Mouse (Mus musculus) bone marrow, adult 2 months (tissue): ENCODE data around the gene Ccdc153. TPM values are rescaled to one million over a fixed set of nuclear protein-coding genes. Genes with fewer than 3 reads are reported as not detected.
A peak's percentile ranks its signal among the peaks of the same experiment; 100 is the strongest.

ENCODE experiments used
- H3K27ac ChIP-seq: fragments of 200-500 bp; 2 replicates; pipeline ENCODE4 v1.5.1; 2012; ENCODE audit warnings: low read depth, mild to moderate bottlenecking, control low read depth, inconsistent platforms, low read length; ENCODE audit not compliant: control insufficient read depth, poor library complexity, insufficient read depth
- H3K4me1 ChIP-seq: fragments of 200-500 bp; 2 replicates; pipeline ENCODE4 v1.6.1; 2011; ENCODE audit warnings: low read length; ENCODE audit not compliant: control insufficient read depth, insufficient read depth
- H3K4me3 ChIP-seq: fragments of 200-500 bp; replicated peaks from 2 replicates; pipeline ENCODE3; 2011; ENCODE audit warnings: mild to moderate bottlenecking, low read depth, low read length, control low read depth; ENCODE audit not compliant: control insufficient read depth
- CTCF ChIP-seq: fragments of 200-500 bp; IDR thresholded peaks from 2 replicates; pipeline ENCODE4 v1.5.1; 2011; ENCODE audit warnings: low read length, control low read depth; ENCODE audit not compliant: control insufficient read depth, insufficient read depth
- POLR2A ChIP-seq: fragments of 200-500 bp; IDR thresholded peaks from 2 replicates; pipeline ENCODE4 v1.6.1; 2011; ENCODE audit warnings: low read depth, mild to moderate bottlenecking, control low read depth, low read length, borderline replicate concordance; ENCODE audit not compliant: control insufficient read depth
- WGBS: fragments of 180-500 bp; shearing (Covaris S2); methylation state at CpG from one replicate; pipeline ENCODE4 v1.1.7; 2018; 5-methylcytosine and 5-hydroxymethylcytosine counted together
- polyA plus RNA-seq: library from polyadenylated mRNA; stranded (reverse); fragments of >200 nt; gene quantifications from 2 replicates; pipeline ENCODE4 v1.2.4, GENCODE M21; 2011; ENCODE audit warnings: low replicate concordance; ENCODE audit not compliant: missing spikeins, insufficient read depth, insufficient read length

Gene Ccdc153
- polyA plus RNA-seq, 1 experiment, result 1.4 TPM

DNA sequence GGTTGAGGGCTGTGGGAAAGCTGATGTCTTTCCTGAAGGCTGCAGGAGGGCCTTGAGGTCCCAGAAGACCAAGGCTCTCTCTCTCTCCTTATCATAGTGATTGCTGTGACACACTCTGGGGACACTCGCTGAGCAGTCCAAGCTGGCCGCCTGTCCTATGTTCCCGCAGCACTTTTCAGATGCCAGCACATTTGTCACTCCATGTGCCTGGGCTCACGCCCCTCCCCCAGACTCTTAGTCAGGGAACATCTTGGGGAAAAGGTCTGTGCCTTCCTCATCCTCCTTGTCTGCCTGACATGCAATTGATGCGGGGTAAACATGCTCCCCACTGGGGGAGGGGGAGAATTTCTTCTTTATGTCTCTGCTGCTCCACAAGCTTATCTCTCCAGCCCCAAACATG lies 42.7 kb downstream of the Ccdc153 start:
- 84% methylated on average over 5 of the region's 5 CpGs for WGBS
- no peaks in the 10 kb centered on the region for H3K4me1 ChIP-seq
- H3K4me3 ChIP-seq, result no peak overlapping the region
- TF ChIP-seq POLR2A (no peak), CTCF (peak; percentile 1; the same call in 1 of the 2 replicates)
- H3K27ac ChIP-seq, result no peak overlapping the region

GRCm38 (mm10) chr9:44286256-44286850 lies 45.9 kb downstream of the Ccdc153 start:
- TF ChIP-seq CTCF, result no peak
- no peak for TF ChIP-seq POLR2A
- Histone ChIP-seq H3K4me1 (no peaks in the 10 kb centered on the region; the same call in 1 of the 2 replicates), H3K4me3 (peak overlapping the region; percentile 73), H3K27ac (peak overlapping the region; percentile 54)
- WGBS, result 7% methylated on average over 6 of the region's 6 CpGs

DNA sequence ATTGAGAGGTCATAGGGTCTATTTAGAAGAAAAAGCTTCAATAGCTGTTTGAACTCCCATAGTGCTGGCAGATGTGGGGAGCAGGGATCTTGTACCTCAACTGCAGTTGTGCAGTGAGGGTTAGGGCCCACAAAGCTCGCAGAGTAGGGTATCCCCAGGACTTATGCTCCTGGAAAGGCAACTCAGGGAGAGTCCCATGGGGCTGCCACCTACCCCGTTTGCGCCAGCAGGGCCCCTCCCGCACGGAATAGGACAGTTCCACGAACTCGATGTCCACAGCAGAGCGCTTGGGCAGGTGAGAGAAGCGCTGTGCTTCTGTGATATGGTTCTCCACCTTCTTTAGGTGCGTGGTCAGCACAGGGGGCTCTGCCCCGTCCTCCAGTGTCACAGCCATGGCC lies 46.5 kb downstream of the Ccdc153 start:
- Histone ChIP-seq H3K4me3 (peak overlapping the region; percentile 87), H3K4me1 (no peaks in the 10 kb centered on the region; the same call in 1 of the 2 replicates), H3K27ac (peak overlapping the region; percentile 71)
- 10% methylated on average over 11 of the region's 11 CpGs for WGBS
- TF ChIP-seq CTCF, result no peak
- no peak for TF ChIP-seq POLR2A

- H3K4me1 ChIP-seq, result no peaks in the 10 kb centered on the region; the same call in 1 of the 2 replicates
These were observed 47.1 kb downstream of the Ccdc153 start for GRCm38 (mm10) chr9:44287401-44288075.

GRCm38 (mm10) chr9:44288076-44288958 lies 47.8 kb downstream of the Ccdc153 start, which contains the start of gene Abcg4:
TSS of gene Abcg4 (minus strand) at chr9:44288615.
- H3K4me1 ChIP-seq, result no peaks in the 10 kb centered on the region; the same call in 1 of the 2 replicates
- WGBS, result 3% methylated on average over 38 of the region's 38 CpGs
- peak within 1 kb of the TSS; percentile 71 for H3K27ac ChIP-seq
- peak within 1 kb of the TSS; percentile 87 for H3K4me3 ChIP-seq
- no peak for TF ChIP-seq CTCF
- peak; percentile 46; the same call in 1 of the 2 replicates for TF ChIP-seq POLR2A

More at GRCm38 (mm10) chr9:44287401-44288075, 47.1 kb downstream of the Ccdc153 start:
- WGBS, result 3% methylated on average over 47 of the region's 47 CpGs
- TF ChIP-seq CTCF, result no peak
- TF ChIP-seq POLR2A, result peak; percentile 64; the same call in 1 of the 2 replicates
- Histone ChIP-seq H3K27ac (peak overlapping the region; percentile 71), H3K4me3 (peak overlapping the region; percentile 87)

DNA sequence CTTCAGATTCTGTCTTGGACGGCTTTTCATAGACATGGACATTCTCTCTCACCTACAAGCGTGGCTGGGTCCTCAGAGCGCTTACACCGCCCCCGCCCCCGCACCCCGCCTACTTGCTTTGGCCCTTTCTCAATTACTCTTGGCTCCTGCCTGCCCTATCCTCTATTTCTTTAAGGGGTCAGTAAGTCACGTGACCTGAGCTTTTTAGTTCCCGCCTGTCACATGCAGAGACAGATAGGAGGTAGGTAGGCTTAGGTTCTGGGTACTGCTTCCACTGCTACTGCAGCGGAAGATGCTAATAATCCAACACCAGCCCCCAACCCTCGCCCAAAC lies 48.4 kb downstream of the Ccdc153 start:
- Histone ChIP-seq H3K4me1 (no peaks in the 10 kb centered on the region; the same call in 1 of the 2 replicates), H3K27ac (peak overlapping the region; percentile 61), H3K4me3 (no peak overlapping the region)
- 34% methylated on average over 11 of the region's 11 CpGs for WGBS
- TF ChIP-seq CTCF (no peak), POLR2A (no peak)

DNA sequence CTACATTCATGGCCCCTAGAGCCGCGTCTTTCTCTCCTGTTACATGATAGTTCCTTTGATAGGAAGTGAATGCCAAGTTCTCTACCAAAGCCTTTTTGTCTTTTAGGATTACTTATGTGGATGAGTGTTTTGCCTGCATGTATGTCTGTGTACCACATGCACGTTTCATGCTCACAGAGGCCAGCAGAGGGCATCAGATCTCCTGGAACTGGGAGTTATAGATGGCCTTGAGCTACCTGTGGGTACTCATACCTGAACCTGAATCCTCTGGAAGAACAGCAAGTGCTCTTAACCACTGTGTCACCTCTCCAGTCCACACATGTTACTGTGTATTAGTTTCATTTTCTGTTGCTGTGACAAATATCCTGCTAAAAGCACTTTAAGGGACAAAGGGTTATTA lies 52.0 kb downstream of the Ccdc153 start:
- TF ChIP-seq POLR2A, result no peak
- TF ChIP-seq CTCF, result peak; percentile 76
- WGBS, result 68% methylated on average over 3 of the region's 3 CpGs
- H3K4me3 ChIP-seq, result no peak overlapping the region
- H3K27ac ChIP-seq, result no peak overlapping the region
- H3K4me1 ChIP-seq, result no peaks in the 10 kb centered on the region; the same call in 1 of the 2 replicates

Other genes with a start within 250 kb of the Ccdc153 start
- gene Thy1, start 197.3 kb upstream of the Ccdc153 start, polyA plus RNA-seq, result 12.0 and 36.1 TPM in 2 replicates
- 1.2 and 2.6 TPM in 2 replicates for gene Usp2, start 173.7 kb upstream of the Ccdc153 start, polyA plus RNA-seq
- gene Mfrp, start 138.9 kb upstream of the Ccdc153 start, polyA plus RNA-seq, result 0.95 TPM in 1 of 2 replicates, not detected in the other
- 3.3 TPM in 1 of 2 replicates, not detected in the other for gene C1qtnf5, start 133.4 kb upstream of the Ccdc153 start, polyA plus RNA-seq
- not detected in 2 replicates for gene Gm49380, start 127.2 kb upstream of the Ccdc153 start, polyA plus RNA-seq
- 11.2 and 28.8 TPM in 2 replicates for gene Rnf26, start 127.2 kb upstream of the Ccdc153 start, polyA plus RNA-seq
- gene Mcam, start 106.2 kb upstream of the Ccdc153 start, polyA plus RNA-seq, result 3.5 and 6.3 TPM in 2 replicates
- gene Cbl, start 6.6 kb upstream of the Ccdc153 start, polyA plus RNA-seq, result 24.3 and 50.5 TPM in 2 replicates
- 2.7 and 7.3 TPM in 2 replicates for gene Pdzd3, start 10.8 kb downstream of the Ccdc153 start, polyA plus RNA-seq
- gene Nlrx1, start 27.9 kb downstream of the Ccdc153 start, polyA plus RNA-seq, result 11.6 and 25.0 TPM in 2 replicates
- gene Abcg4, start 47.9 kb downstream of the Ccdc153 start, polyA plus RNA-seq, result 45.0 and 74.1 TPM in 2 replicates
- 9.1 and 21.6 TPM in 2 replicates for gene Hinfp, start 65.0 kb downstream of the Ccdc153 start, polyA plus RNA-seq
- 14.6 and 17.5 TPM in 2 replicates for gene C2cd2l, start 79.6 kb downstream of the Ccdc153 start, polyA plus RNA-seq
- 11.2 and 30.7 TPM in 2 replicates for gene Dpagt1, start 85.3 kb downstream of the Ccdc153 start, polyA plus RNA-seq
- gene H2afx, start 94.0 kb downstream of the Ccdc153 start, polyA plus RNA-seq, result 184 and 201 TPM in 2 replicates
- 824 and 950 TPM in 2 replicates for gene Hmbs, start 103.6 kb downstream of the Ccdc153 start, polyA plus RNA-seq
- gene Vps11, start 121.0 kb downstream of the Ccdc153 start, polyA plus RNA-seq, result 17.2 and 29.6 TPM in 2 replicates
- gene Hyou1, start 138.8 kb downstream of the Ccdc153 start, polyA plus RNA-seq, result 13.5 and 34.2 TPM in 2 replicates
- gene Slc37a4, start 156.2 kb downstream of the Ccdc153 start, polyA plus RNA-seq, result 9.8 and 16.9 TPM in 2 replicates
- gene Rps25, start 166.5 kb downstream of the Ccdc153 start, polyA plus RNA-seq, result 1,039 and 1,790 TPM in 2 replicates
- 36.9 and 50.1 TPM in 2 replicates for gene Trappc4, start 166.9 kb downstream of the Ccdc153 start, polyA plus RNA-seq
- 22.1 and 68.9 TPM in 2 replicates for gene Ccdc84, start 177.9 kb downstream of the Ccdc153 start, polyA plus RNA-seq
- not detected in 2 replicates for gene Foxr1, start 200.5 kb downstream of the Ccdc153 start, polyA plus RNA-seq
- not detected in 2 replicates for gene Upk2, start 214.3 kb downstream of the Ccdc153 start, polyA plus RNA-seq
- gene Bcl9l, start 242.1 kb downstream of the Ccdc153 start, polyA plus RNA-seq, result 9.0 and 15.6 TPM in 2 replicates